Mouse (Mus musculus) erythroblast, embryonic 14.5 days (primary cell): ENCODE data around the gene Psmb5.

Source experiments
- GATA1 ChIP-seq: IDR thresholded peaks from 2 replicates; pipeline ENCODE4 v1.6.1; 2012; ENCODE audit warnings: low read length, inconsistent platforms, mixed read lengths
- TAL1 ChIP-seq: IDR thresholded peaks from 3 replicates; pipeline ENCODE4 v1.6.1; 2012; ENCODE audit warnings: low read length, inconsistent platforms, mixed read lengths

DNA sequence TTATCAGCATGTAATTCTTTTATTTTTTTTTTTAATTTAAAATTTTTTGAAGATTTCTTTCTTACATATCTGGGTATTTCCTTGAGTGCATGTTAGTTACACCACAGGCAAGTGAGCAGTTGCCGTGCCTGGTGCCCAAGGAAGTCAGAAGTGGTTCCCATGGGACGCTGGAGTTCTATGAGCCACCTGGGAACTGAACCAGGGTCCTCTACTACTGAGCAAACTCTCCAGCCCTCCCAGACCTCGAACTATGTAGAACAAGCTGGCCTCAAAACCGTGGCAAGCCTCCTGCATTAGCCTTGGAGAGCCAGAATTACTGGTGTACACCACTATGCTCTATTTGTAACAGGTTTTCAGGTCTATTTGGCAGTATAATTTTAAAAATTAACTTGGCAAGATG is 15.2 kb downstream of the Psmb5 start:
- TF ChIP-seq TAL1: no peak
- no peak for TF ChIP-seq GATA1
